Mouse (Mus musculus) forebrain, postnatal 0 days (tissue): Measurements from ENCODE around the gene Foxb2. TPM values are rescaled to one million over a fixed set of nuclear protein-coding genes. Genes with fewer than 3 reads are reported as not detected.
A peak's percentile ranks its signal among the peaks of the same experiment; 100 is the strongest.

ENCODE experiments used
- ATAC-seq: fragments of 200-750 bp; cut with Nextera tagmentation; 2 replicates; pipeline ENCODE4 v1.8.0; 2017; ENCODE audit warnings: mild to moderate bottlenecking, moderate library complexity
- DNase-seq: peaks from one replicate; pipeline ENCODE4 v3.0.0-alpha.2; 2015
- H3K27ac ChIP-seq: fragments of 300-500 bp; sonication (generic); 2 replicates; pipeline ENCODE4 v1.5.1; 2014; ENCODE audit warnings: low read depth, mild to moderate bottlenecking, antibody characterized with exemption, low read length, moderate library complexity, mixed read lengths
- H3K27me3 ChIP-seq: fragments of 300-500 bp; sonication (generic); 2 replicates; pipeline ENCODE4 v1.6.1; 2014; ENCODE audit warnings: mild to moderate bottlenecking, low read length, mixed read lengths; ENCODE audit not compliant: insufficient read depth
- H3K36me3 ChIP-seq: fragments of 300-500 bp; sonication (generic); 2 replicates; pipeline ENCODE4 v1.6.1; 2014; ENCODE audit warnings: mild to moderate bottlenecking, moderate library complexity; ENCODE audit not compliant: insufficient read depth
- H3K4me1 ChIP-seq: fragments of 300-500 bp; sonication (generic); 2 replicates; pipeline ENCODE4 v1.6.1; 2014; ENCODE audit warnings: antibody characterized with exemption; ENCODE audit not compliant: insufficient read depth
- H3K4me2 ChIP-seq: fragments of 300-500 bp; sonication (generic); 2 replicates; pipeline ENCODE4 v1.6.1; 2014; ENCODE audit warnings: low read depth, mild to moderate bottlenecking, moderate library complexity
- H3K4me3 ChIP-seq: fragments of 300-500 bp; sonication (generic); 2 replicates; pipeline ENCODE4 v1.5.1; 2014; ENCODE audit warnings: low read depth, low read length, mixed read lengths
- H3K9ac ChIP-seq: fragments of 300-500 bp; sonication (generic); 2 replicates; pipeline ENCODE4 v1.6.1; 2014; ENCODE audit warnings: mild to moderate bottlenecking
- H3K9me3 ChIP-seq: fragments of 300-500 bp; sonication (generic); 2 replicates; pipeline ENCODE4 v1.6.1; 2016; ENCODE audit warnings: low read length
- CTCF ChIP-seq: sonication (generic); IDR thresholded peaks from 2 replicates; pipeline ENCODE4 v1.5.1; 2016; ENCODE audit warnings: antibody characterized with exemption, control low read depth, low read depth
- WGBS: fragments of 180-500 bp; shearing (Covaris S2); extraction: QIAGEN DNeasy Blood & Tissue Kit; methylation state at CpG from one replicate; pipeline ENCODE4 v1.1.7; 2014; 5-methylcytosine and 5-hydroxymethylcytosine counted together
- polyA plus RNA-seq: library from polyadenylated mRNA; unstranded; fragments of >200 nt; fragmentation: Nextera tagmentation; extraction: Ambion mirVana; gene quantifications from 2 replicates; pipeline ENCODE4 v1.2.1, GENCODE M21; 2015
- total RNA-seq: library from RNA; depleted of rRNA; stranded (reverse); fragments of >200 nt; gene quantifications from 2 replicates; pipeline ENCODE4 v1.2.3, GENCODE M21; 2014

Foxb2 gene
- total and polyA plus RNA-seq, 2 experiments from 2014 or later: 0.30 to 1.4 TPM

DNA sequence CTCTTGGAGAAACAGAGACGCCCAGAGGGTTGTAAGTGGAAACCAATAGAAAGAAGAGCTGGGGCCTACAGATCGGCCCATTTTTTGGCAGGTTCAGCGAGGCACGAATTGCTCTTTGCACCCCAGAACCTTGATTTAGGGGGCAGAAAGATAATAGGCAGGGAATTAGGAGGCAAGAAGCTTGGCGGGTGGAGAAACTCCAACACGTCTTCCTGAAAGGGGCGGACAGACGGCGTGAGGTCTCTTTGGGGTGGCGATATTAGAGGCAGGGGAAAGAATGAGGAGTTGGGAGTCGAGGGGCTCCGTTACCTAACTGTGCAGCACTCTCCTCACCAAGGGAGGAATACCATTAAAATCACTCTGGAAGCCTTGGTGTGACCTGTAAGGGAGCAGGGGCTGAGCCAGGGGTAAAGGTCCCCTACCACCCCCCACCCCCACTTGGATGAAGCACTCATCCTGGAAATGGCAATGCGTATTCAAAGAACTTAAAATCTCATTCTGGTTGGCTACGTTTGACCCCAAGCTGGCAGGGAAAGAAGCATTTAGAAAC, 1.5 kb upstream of the Foxb2 start:
- no peak overlapping the region for H3K4me3 ChIP-seq
- 6% methylated on average over 14 of the region's 14 CpGs for WGBS
- ATAC-seq: no peak
- no peaks in the 10 kb centered on the region for H3K36me3 ChIP-seq
- peaks cover 83% of the 10 kb centered on the region for H3K27me3 ChIP-seq
- no peak overlapping the region for H3K27ac ChIP-seq
- TF ChIP-seq CTCF: no peak
- H3K4me2 ChIP-seq: no peak overlapping the region
- H3K9ac ChIP-seq: no peak overlapping the region
- H3K9me3 ChIP-seq: no peaks in the 10 kb centered on the region
- peaks cover 6% of the 10 kb centered on the region; the same call in 1 of the 2 replicates for H3K4me1 ChIP-seq
- DNase-seq: no peak

GRCm38 (mm10) chr19:16873942-16874861, 597 bp upstream of the Foxb2 start:
- peaks cover 6% of the 10 kb centered on the region; the same call in 1 of the 2 replicates for H3K4me1 ChIP-seq
- H3K27ac ChIP-seq: no peak overlapping the region

GRCm38 (mm10) chr19:16872331-16873180, 1.0 kb downstream of the Foxb2 start:
- no peak overlapping the region for H3K27ac ChIP-seq
- H3K27me3 ChIP-seq: peaks cover 74% of the 10 kb centered on the region
- H3K9me3 ChIP-seq: no peaks in the 10 kb centered on the region
- H3K9ac ChIP-seq: peak overlapping the region; percentile 18; the same call in 1 of the 2 replicates
- peak; percentile 44 for DNase-seq
- no peak; the same call in 1 of the 2 replicates for TF ChIP-seq CTCF
- peaks cover 6% of the 10 kb centered on the region; the same call in 1 of the 2 replicates for H3K4me1 ChIP-seq
- 1% methylated on average over 83 of the region's 88 CpGs for WGBS
- H3K36me3 ChIP-seq: no peaks in the 10 kb centered on the region
- ATAC-seq: peak; percentile 55
- peak overlapping the region; percentile 45 for H3K4me3 ChIP-seq
- H3K4me2 ChIP-seq: peak overlapping the region; percentile 76

More at GRCm38 (mm10) chr19:16873942-16874861, 597 bp upstream of the Foxb2 start:
- ATAC-seq (0 out of 2 replicates have a peak, but pooled peaks have one; percentile 8), DNase-seq (peak; percentile 32)
- Histone ChIP-seq H3K9ac (no peak overlapping the region), H3K9me3 (no peaks in the 10 kb centered on the region), H3K4me3 (peak overlapping the region; percentile 27), H3K36me3 (no peaks in the 10 kb centered on the region), H3K4me2 (peak overlapping the region; percentile 76), H3K27me3 (peaks cover 86% of the 10 kb centered on the region)
- WGBS: 1% methylated on average over 53 of the region's 55 CpGs
- no peak for TF ChIP-seq CTCF

DNA sequence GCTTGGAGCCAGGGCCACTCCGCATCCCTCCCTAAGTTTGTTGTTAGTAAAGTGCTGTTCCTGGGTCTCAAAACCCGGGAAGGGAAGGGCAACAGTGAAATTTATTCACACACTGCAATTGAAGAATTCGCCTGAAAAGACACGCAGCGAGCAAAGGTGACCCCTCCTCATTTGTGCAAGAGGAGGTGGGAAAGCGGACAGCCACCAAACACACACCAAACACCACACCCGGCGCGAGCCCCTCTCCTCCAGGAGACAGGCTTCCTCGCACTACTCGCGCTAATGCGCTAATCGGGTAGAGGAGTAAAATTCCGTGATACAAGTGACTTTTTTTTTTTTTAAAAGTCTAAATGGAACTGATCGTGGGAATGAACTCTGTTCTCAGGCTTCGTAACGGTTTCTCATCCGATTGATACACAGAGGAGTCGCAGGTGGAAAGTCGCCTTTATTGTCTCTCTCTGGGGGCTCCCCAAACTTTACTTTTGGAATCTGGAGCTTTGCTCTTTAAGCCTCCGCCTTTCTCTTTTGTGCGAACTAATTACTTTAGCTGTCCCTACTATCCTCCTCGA, 2.3 kb downstream of the Foxb2 start:
- H3K4me2 ChIP-seq: no peak overlapping the region
- H3K4me1 ChIP-seq: peaks cover 6% of the 10 kb centered on the region; the same call in 1 of the 2 replicates
- TF ChIP-seq CTCF: no peak
- DNase-seq: peak; percentile 39
- no peaks in the 10 kb centered on the region for H3K9me3 ChIP-seq
- H3K27ac ChIP-seq: no peak overlapping the region
- no peak for ATAC-seq
- H3K27me3 ChIP-seq: peaks cover 63% of the 10 kb centered on the region
- H3K36me3 ChIP-seq: no peaks in the 10 kb centered on the region
- WGBS: 2% methylated on average over 24 of the region's 24 CpGs
- no peak overlapping the region for H3K9ac ChIP-seq
- H3K4me3 ChIP-seq: no peak overlapping the region

DNA sequence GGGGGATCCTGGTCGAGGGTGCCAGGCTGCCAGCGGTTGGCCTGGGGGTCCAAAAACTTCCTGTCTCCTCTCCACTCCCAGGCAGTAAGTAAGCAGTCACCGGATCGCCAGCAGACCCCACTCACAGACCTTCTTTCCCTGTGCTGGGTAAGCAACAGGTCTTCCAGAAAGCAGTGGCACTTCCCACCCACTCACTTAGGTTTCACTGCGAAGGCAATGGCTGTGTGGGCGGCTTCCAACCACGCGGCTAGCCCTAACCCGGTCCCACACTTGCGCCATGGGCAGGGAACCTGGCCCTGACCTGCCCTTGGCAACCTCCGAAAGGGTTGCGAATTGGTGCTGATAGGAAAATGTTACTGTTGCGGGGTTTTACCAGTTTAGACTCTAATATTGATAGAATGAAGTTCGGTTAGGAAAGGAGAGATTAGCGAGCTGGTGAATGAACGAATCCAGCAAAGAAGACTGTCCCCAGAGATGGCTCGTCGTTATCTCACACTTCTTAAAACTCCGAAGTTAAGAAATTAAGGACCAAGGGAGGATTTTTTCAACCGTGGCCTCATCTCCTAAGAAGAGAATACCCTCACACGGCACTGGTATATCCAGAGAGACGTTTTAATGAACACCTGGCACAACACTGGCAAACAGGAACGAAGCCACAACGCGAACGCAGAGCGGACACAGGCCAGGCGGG, 3.0 kb downstream of the Foxb2 start:
- Histone ChIP-seq H3K27me3 (peaks cover 63% of the 10 kb centered on the region), H3K4me2 (no peak overlapping the region), H3K27ac (no peak overlapping the region), H3K9me3 (no peaks in the 10 kb centered on the region), H3K9ac (no peak overlapping the region), H3K4me3 (no peak overlapping the region), H3K4me1 (peaks cover 6% of the 10 kb centered on the region; the same call in 1 of the 2 replicates), H3K36me3 (no peaks in the 10 kb centered on the region)
- TF ChIP-seq CTCF: no peak
- WGBS: 5% methylated on average over 28 of the region's 28 CpGs
- ATAC-seq: no peak
- peak; percentile 38 for DNase-seq

DNA sequence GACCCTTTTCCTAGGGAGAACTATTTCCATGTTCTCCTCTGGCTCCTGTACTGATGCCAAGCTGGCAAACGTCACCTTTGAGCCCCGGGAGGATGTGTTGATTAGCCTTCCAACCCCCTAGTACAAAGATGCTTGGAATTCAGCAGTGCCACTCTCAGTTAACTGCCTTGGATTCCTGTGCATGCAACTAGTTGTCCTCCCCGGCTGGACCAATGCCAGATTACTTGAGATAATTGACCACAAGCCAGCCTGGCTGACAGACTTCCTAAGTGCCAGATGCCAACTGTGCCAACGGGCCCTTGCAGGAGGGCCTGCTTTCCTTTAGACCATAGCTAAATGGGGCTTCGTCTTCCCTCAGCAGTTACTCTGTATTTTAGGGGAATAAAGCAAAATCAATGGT, 5.1 kb downstream of the Foxb2 start:
- Histone ChIP-seq H3K36me3 (no peaks in the 10 kb centered on the region), H3K4me2 (no peak overlapping the region), H3K9me3 (no peaks in the 10 kb centered on the region), H3K9ac (no peak overlapping the region), H3K4me3 (no peak overlapping the region), H3K27ac (no peak overlapping the region), H3K4me1 (peaks cover 6% of the 10 kb centered on the region; the same call in 1 of the 2 replicates), H3K27me3 (peaks cover 43% of the 10 kb centered on the region)
- peak; percentile 72 for DNase-seq
- WGBS: 17% methylated on average over 5 of the region's 5 CpGs
- no peak for ATAC-seq
- no peak for TF ChIP-seq CTCF
